Mouse (Mus musculus) megakaryocyte, embryonic 14.5 days (primary cell): ENCODE data around the gene Ssh2.

ENCODE experiments used
- FLI1 ChIP-seq: IDR thresholded peaks from 2 replicates; pipeline ENCODE4 v1.6.1; 2012; ENCODE audit warnings: low read length, inconsistent platforms, mixed read lengths
- GATA1 ChIP-seq: IDR thresholded peaks from 3 replicates; pipeline ENCODE4 v1.6.1; 2012; ENCODE audit warnings: mixed read lengths, low read length, inconsistent platforms, borderline replicate concordance

DNA sequence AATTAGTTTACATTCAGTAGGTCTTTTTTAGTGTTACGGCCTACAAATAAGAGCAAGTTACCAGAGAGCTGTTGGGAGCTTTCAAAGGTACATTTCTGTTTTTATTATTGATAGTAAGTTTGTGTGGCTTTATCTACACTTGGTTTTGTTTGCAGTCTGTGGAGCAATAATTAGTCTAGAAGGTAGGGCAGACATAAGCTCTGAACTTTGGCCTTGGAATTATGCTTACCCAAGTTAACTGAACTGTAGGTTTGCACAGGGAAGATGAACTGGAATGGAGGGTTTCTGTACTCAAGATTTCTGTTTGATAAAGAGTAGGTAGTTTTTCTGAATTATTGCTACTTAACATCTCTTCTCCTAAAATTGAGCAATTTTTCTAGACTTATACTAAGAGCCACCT lies 141.8 kb downstream of the Ssh2 start:
- TF ChIP-seq GATA1 (no peak), FLI1 (no peak)
